Mouse (Mus musculus) forebrain, embryonic 16.5 days (tissue): ENCODE measurements around the gene Nipbl. TPM values are rescaled to one million over a fixed set of nuclear protein-coding genes. Genes with fewer than 3 reads are reported as not detected.
"Not testable (repeated sequence)": the region's sequence is repeated elsewhere in the genome, so short reads cannot be mapped to it uniquely, and the experiment has no call there.

Experiments used
- ATAC-seq: fragments of 200-750 bp; cut with Nextera tagmentation; 2 replicates; pipeline ENCODE4 v1.8.0; 2017; ENCODE audit warnings: mild to moderate bottlenecking, moderate library complexity
- H3K27ac ChIP-seq: fragments of 300-500 bp; sonication (generic); 2 replicates; pipeline ENCODE4 v1.5.1; 2014; ENCODE audit warnings: low read length, control low read depth
- H3K27me3 ChIP-seq: fragments of 300-500 bp; sonication (generic); replicated peaks from 2 replicates; pipeline ENCODE4 v1.6.1; 2014; ENCODE audit warnings: low read length; ENCODE audit not compliant: control insufficient read depth, insufficient read depth
- H3K36me3 ChIP-seq: fragments of 300-500 bp; sonication (generic); 2 replicates; pipeline ENCODE4 v1.6.1; 2014; ENCODE audit not compliant: control insufficient read depth, insufficient read depth
- H3K4me1 ChIP-seq: fragments of 300-500 bp; sonication (generic); replicated peaks from 2 replicates; pipeline ENCODE4 v1.6.1; 2014; ENCODE audit warnings: low read length; ENCODE audit not compliant: control insufficient read depth, insufficient read depth
- H3K4me2 ChIP-seq: fragments of 300-500 bp; sonication (generic); 2 replicates; pipeline ENCODE4 v1.6.1; 2014; ENCODE audit warnings: mild to moderate bottlenecking, low read length, control low read depth
- H3K4me3 ChIP-seq: fragments of 300-500 bp; sonication (generic); replicated peaks from 2 replicates; pipeline ENCODE4 v1.5.1; 2014; ENCODE audit warnings: mild to moderate bottlenecking, low read length, control low read depth
- H3K9ac ChIP-seq: fragments of 300-500 bp; sonication (generic); replicated peaks from 2 replicates; pipeline ENCODE4 v1.6.1; 2014; ENCODE audit warnings: low read depth, low read length, control low read depth
- H3K9me3 ChIP-seq: fragments of 300-500 bp; sonication (generic); 2 replicates; pipeline ENCODE4 v1.6.1; 2016; ENCODE audit warnings: low read length; ENCODE audit not compliant: control insufficient read depth
- WGBS: fragments of 180-500 bp; shearing (Covaris S2); extraction: QIAGEN DNeasy Blood & Tissue Kit; methylation state at CpG from one replicate; pipeline ENCODE4 v1.1.7; 2014; 5-methylcytosine and 5-hydroxymethylcytosine counted together
- polyA plus RNA-seq: library from polyadenylated mRNA; unstranded; fragments of >200 nt; fragmentation: Nextera tagmentation; extraction: Ambion mirVana; gene quantifications from 2 replicates; pipeline ENCODE4 v1.2.1, GENCODE M21; 2015

Gene Nipbl
- polyA plus RNA-seq, 1 experiment from 2014 or later = 18.1 TPM

GRCm38 (mm10) chr15:8282155-8282554, 162.1 kb downstream of the Nipbl start:
- H3K36me3 ChIP-seq = no peaks in the 10 kb centered on the region

GRCm38 (mm10) chr15:8281701-8282100, 162.6 kb downstream of the Nipbl start:
- ATAC-seq = peak; percentile 53; the same call in 1 of the 2 replicates
- no peaks in the 10 kb centered on the region for H3K4me1 ChIP-seq

More at GRCm38 (mm10) chr15:8282155-8282554, 162.1 kb downstream of the Nipbl start:
- H3K4me3 ChIP-seq = no peak overlapping the region
- no peaks in the 10 kb centered on the region for H3K9me3 ChIP-seq
- H3K4me1 ChIP-seq = no peaks in the 10 kb centered on the region
- 79% methylated on average over 2 of the region's 2 CpGs for WGBS
- H3K27me3 ChIP-seq = no peaks in the 10 kb centered on the region
- H3K4me2 ChIP-seq = no peak overlapping the region
- no peak overlapping the region for H3K9ac ChIP-seq
- no peak for ATAC-seq
- no peak overlapping the region for H3K27ac ChIP-seq

DNA sequence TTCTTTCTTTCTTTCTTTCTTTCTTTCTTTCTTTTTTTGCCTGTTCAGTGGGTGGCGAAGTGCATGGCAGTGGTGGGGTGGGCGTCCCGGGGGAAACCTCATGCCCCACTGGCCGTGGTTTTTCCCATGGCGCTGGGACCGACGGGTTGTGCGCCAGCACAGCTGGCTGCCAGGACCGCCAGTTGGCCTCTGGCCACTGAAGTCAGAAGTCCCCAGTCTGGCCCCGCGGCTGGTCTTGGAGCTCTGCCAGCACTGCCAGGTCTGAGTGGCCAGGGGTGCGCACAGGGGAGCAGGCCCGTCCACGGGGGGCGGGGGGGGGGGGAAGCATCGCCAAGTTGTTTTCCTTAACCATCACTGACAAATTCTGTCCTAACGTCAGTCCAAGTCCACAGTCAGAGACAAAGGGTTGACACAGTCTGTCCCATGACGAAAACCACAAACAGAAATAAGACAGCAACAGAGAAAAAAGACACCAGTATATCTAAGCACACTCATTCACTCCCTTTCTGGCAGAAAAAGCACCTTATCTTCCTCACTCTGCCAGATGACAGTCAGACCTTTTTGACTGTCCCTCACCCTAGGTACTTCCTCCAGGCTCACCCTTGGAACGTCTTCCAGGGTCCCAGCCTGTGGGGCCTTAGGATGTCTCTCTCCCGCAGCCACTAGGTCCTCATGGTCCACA, 164.2 kb downstream of the Nipbl start:
- Histone ChIP-seq H3K27ac (no peak overlapping the region), H3K4me2 (peak overlapping the region; percentile 40), H3K4me1 (no peaks in the 10 kb centered on the region), H3K27me3 (no peaks in the 10 kb centered on the region), H3K9me3 (no peaks in the 10 kb centered on the region), H3K36me3 (no peaks in the 10 kb centered on the region), H3K4me3 (peak overlapping the region; percentile 14), H3K9ac (no peak overlapping the region)
- ATAC-seq = peak; percentile 51
- WGBS = 69% methylated on average over 20 of the region's 20 CpGs

More at GRCm38 (mm10) chr15:8281701-8282100, 162.6 kb downstream of the Nipbl start:
- H3K27ac ChIP-seq = peak overlapping the region; percentile 6; the same call in 1 of the 2 replicates
- H3K4me2 ChIP-seq = no peak overlapping the region
- no peaks in the 10 kb centered on the region for H3K36me3 ChIP-seq
- no peaks in the 10 kb centered on the region for H3K27me3 ChIP-seq
- no peaks in the 10 kb centered on the region for H3K9me3 ChIP-seq
- WGBS = 73% methylated on average over 7 of the region's 7 CpGs
- H3K9ac ChIP-seq = no peak overlapping the region
- H3K4me3 ChIP-seq = no peak overlapping the region

- ATAC-seq = peak; percentile 60
- H3K9me3 ChIP-seq = no peaks in the 10 kb centered on the region
- no peaks in the 10 kb centered on the region for H3K27me3 ChIP-seq
Observed at GRCm38 (mm10) chr15:8279320-8279779, 164.9 kb downstream of the Nipbl start.

DNA sequence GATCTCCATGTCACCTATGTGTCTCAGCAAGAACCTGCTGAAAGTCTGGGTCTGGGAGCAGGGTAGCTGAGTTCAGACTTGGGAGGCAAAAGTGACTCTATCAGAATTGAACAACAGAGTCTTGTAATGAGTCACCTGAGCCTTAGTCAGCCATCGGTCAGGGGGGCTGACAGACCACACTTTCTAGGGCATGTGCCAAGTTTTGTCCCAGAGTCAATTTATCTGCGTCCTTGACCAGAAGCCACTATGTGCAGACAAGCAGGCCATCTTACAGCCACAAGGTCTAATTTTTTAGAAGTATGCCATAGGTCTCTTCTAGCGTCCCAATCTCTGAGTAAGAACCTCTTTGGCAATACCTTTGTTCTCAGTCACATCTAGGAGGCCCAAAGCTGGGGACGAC, 166.3 kb downstream of the Nipbl start:
- not testable (repeated sequence) for H3K27me3 ChIP-seq, H3K4me1 ChIP-seq, H3K4me3 ChIP-seq, H3K9ac ChIP-seq, ATAC-seq, H3K9me3 ChIP-seq, H3K27ac ChIP-seq, H3K4me2 ChIP-seq, H3K36me3 ChIP-seq
- WGBS = 94% methylated on average over 4 of the region's 4 CpGs

More at GRCm38 (mm10) chr15:8279320-8279779, 164.9 kb downstream of the Nipbl start:
- H3K4me1 ChIP-seq = no peaks in the 10 kb centered on the region
- H3K36me3 ChIP-seq = no peaks in the 10 kb centered on the region
- H3K4me3 ChIP-seq = peak overlapping the region; percentile 31
- WGBS = 43% methylated on average over 16 of the region's 17 CpGs
- H3K27ac ChIP-seq = no peak overlapping the region
- peak overlapping the region; percentile 40 for H3K4me2 ChIP-seq
- H3K9ac ChIP-seq = peak overlapping the region; percentile 29; the same call in 1 of the 2 replicates

DNA sequence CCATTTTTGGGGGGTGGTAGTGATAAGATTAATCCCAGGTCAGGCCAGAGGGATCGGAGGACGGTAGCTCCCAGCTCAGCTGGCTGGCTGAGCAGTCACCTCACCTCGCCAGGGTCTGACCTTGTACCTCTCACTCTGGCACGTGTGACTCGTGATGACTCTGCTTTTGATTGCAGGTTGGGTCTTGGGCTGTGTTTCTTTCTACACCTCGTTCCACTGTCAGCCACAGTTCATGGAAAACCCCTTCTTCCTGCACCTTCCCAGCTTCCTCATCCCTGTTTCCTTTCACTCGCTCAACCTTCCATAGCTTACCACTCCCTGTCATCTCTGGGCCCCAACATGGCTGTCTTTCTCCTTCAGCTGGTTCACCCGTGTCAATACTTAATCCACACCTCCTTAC, 172.3 kb downstream of the Nipbl start:
- Histone ChIP-seq H3K27me3 (no peaks in the 10 kb centered on the region), H3K4me2 (no peak overlapping the region), H3K27ac (no peak overlapping the region), H3K9me3 (no peaks in the 10 kb centered on the region), H3K4me1 (no peaks in the 10 kb centered on the region), H3K36me3 (peaks cover 25% of the 10 kb centered on the region), H3K4me3 (no peak overlapping the region), H3K9ac (no peak overlapping the region)
- WGBS = 94% methylated on average over 8 of the region's 8 CpGs
- ATAC-seq = no peak

DNA sequence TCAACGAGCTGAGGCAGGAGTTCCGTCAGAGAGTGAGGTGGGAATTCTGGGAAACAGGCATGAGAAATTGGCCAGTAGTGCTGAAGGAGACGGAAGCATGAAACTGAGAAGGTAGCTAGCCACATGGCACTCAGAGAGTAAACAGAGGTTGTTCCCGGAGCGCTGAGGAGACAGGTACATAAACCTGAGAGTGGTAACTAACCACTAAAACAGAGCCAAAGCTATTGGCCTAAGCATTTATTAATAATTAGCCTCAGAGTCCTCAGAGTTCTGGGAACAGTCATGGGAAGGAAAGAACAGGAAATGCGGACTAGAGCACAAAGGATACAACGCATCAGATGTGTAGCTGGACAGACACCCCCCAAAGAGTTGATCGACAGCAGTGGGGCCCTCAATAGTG, 176.0 kb downstream of the Nipbl start:
- H3K9me3 ChIP-seq = no peaks in the 10 kb centered on the region
- WGBS = 92% methylated on average over 8 of the region's 8 CpGs
- H3K4me3 ChIP-seq = no peak overlapping the region
- H3K36me3 ChIP-seq = peaks cover 48% of the 10 kb centered on the region
- no peak overlapping the region for H3K27ac ChIP-seq
- no peaks in the 10 kb centered on the region for H3K4me1 ChIP-seq
- no peak overlapping the region for H3K9ac ChIP-seq
- no peaks in the 10 kb centered on the region for H3K27me3 ChIP-seq
- no peak overlapping the region for H3K4me2 ChIP-seq
- no peak for ATAC-seq

GRCm38 (mm10) chr15:8267211-8267610, 177.1 kb downstream of the Nipbl start:
- Histone ChIP-seq H3K4me2 (no peak overlapping the region), H3K9ac (no peak overlapping the region), H3K27me3 (no peaks in the 10 kb centered on the region), H3K36me3 (peaks cover 49% of the 10 kb centered on the region), H3K4me1 (no peaks in the 10 kb centered on the region), H3K27ac (no peak overlapping the region), H3K4me3 (no peak overlapping the region), H3K9me3 (no peaks in the 10 kb centered on the region)
- ATAC-seq = no peak
- 91% methylated on average over 3 of the region's 3 CpGs for WGBS

DNA sequence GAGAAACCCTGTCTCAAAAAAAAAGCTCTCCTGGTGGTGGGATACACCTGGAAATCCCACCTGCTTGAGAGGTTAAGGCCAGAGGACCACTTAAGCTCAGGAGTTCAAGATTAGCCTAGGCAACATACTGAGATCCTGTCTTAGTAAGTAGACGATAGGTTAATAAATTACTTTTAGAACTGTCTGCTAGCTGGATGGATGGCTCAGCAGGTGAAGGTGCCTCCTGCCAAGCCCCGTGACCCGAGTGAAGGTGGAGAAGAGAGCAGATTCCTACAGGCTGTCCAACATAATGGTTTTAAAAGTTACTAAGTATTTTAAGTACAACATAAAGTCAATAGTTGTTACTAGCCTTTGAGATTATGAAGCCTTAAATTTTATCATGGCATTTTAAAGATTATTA, 178.3 kb downstream of the Nipbl start:
- no peak overlapping the region for H3K27ac ChIP-seq
- peaks cover 43% of the 10 kb centered on the region for H3K36me3 ChIP-seq
- H3K4me1 ChIP-seq = no peaks in the 10 kb centered on the region
- no peak overlapping the region for H3K4me3 ChIP-seq
- H3K4me2 ChIP-seq = no peak overlapping the region
- no peak overlapping the region for H3K9ac ChIP-seq
- 93% methylated on average over 3 of the region's 3 CpGs for WGBS
- H3K9me3 ChIP-seq = no peaks in the 10 kb centered on the region
- no peak for ATAC-seq
- H3K27me3 ChIP-seq = no peaks in the 10 kb centered on the region
